Mouse (Mus musculus): ENCODE results near the gene Cdca7.
A peak's percentile ranks its signal among the peaks of the same experiment; 100 is the strongest.

Gene Cdca7

GRCm38 (mm10) chr2:72491650-72492049 is 15.7 kb downstream of the Cdca7 start:
- DNase-seq (ENCODE audit: low read depth, low spot score), result no peak

- DNase-seq (ENCODE audit: low read depth, low spot score), result no peak
Measured at GRCm38 (mm10) chr2:72493039-72493438, 17.1 kb downstream of the Cdca7 start.

GRCm38 (mm10) chr2:72499074-72499721 is 23.2 kb downstream of the Cdca7 start:
- peak; percentile 40 for DNase-seq (ENCODE audit: low read depth, low spot score)

GRCm38 (mm10) chr2:72499782-72500411 is 23.9 kb downstream of the Cdca7 start:
- no peak for DNase-seq (ENCODE audit: low read depth, low spot score)

GRCm38 (mm10) chr2:72502041-72502813 is 26.3 kb downstream of the Cdca7 start:
- DNase-seq (ENCODE audit: low read depth, low spot score), result no peak

GRCm38 (mm10) chr2:72503646-72504045 is 27.7 kb downstream of the Cdca7 start:
- DNase-seq (ENCODE audit: low read depth, low spot score), result no peak

- no peak for DNase-seq (ENCODE audit: low read depth, low spot score)
Measured at GRCm38 (mm10) chr2:72507855-72508635, 32.1 kb downstream of the Cdca7 start.

- DNase-seq (ENCODE audit: low read depth, low spot score), result no peak
Measured at GRCm38 (mm10) chr2:72508891-72509290, 32.9 kb downstream of the Cdca7 start.

- DNase-seq (ENCODE audit: low read depth, low spot score), result no peak
Measured at GRCm38 (mm10) chr2:72515526-72515925, 39.6 kb downstream of the Cdca7 start.

- DNase-seq (ENCODE audit: low read depth, low spot score), result peak; percentile 89
Measured at GRCm38 (mm10) chr2:72515971-72516719, 40.2 kb downstream of the Cdca7 start.

GRCm38 (mm10) chr2:72516720-72517089 is 40.7 kb downstream of the Cdca7 start:
- no peak for DNase-seq (ENCODE audit: low read depth, low spot score)

GRCm38 (mm10) chr2:72524022-72524421 is 48.1 kb downstream of the Cdca7 start:
- DNase-seq (ENCODE audit: low read depth, low spot score), result no peak

GRCm38 (mm10) chr2:72525556-72525955 is 49.6 kb downstream of the Cdca7 start:
- no peak for DNase-seq (ENCODE audit: low read depth, low spot score)

- DNase-seq (ENCODE audit: low read depth, low spot score), result no peak
Measured at GRCm38 (mm10) chr2:72529026-72529357, 53.0 kb downstream of the Cdca7 start.

GRCm38 (mm10) chr2:72529358-72530319 is 53.7 kb downstream of the Cdca7 start:
- no peak for DNase-seq (ENCODE audit: low read depth, low spot score)

GRCm38 (mm10) chr2:72535889-72536288 is 59.9 kb downstream of the Cdca7 start:
- DNase-seq (ENCODE audit: low read depth, low spot score), result no peak
